Mouse (Mus musculus): ENCODE measurements around the gene Gdpd3. TPM values are rescaled to one million over a fixed set of nuclear protein-coding genes. Genes with fewer than 3 reads are reported as not detected.

Gene Gdpd3
- polyA plus RNA-seq, 1 experiment = 7.7 TPM

GRCm38 (mm10) chr7:126821835-126822511 is 55.8 kb downstream of the Gdpd3 start:
- WGBS = 32% methylated on average over 7 of the region's 7 CpGs
- Histone ChIP-seq H3K4me3 (ENCODE audit: extremely low read depth, insufficient read depth, insufficient read length) (no peak overlapping the region), H3K27ac (ENCODE audit: insufficient read depth, low read length) (no peak overlapping the region), H3K27me3 (ENCODE audit: control insufficient read depth, insufficient read depth, low read length) (peaks cover 2% of the 10 kb centered on the region; the same call in 1 of the 2 replicates), H3K36me3 (ENCODE audit: control insufficient read depth, insufficient read depth, low read length) (no peaks in the 10 kb centered on the region), H3K4me1 (ENCODE audit: control insufficient read depth, insufficient read depth, insufficient read length) (no peaks in the 10 kb centered on the region)
- DNase-seq (ENCODE audit: low read depth in 1 of 2, low spot score in 2 of 2) = peak; percentile 46 to 76
- TF ChIP-seq CTCF (IDR thresholded peaks at IDR 0.05; ENCODE audit: extremely low read depth, insufficient read depth, insufficient read length, insufficient replicate concordance) = peak; percentile 90; the same call in 1 of the 2 replicates
- TF ChIP-seq POLR2A (IDR thresholded peaks at IDR 0.05; ENCODE audit: low read depth, low read length) = no peak

GRCm38 (mm10) chr7:126822741-126823140 is 56.6 kb downstream of the Gdpd3 start:
- Histone ChIP-seq H3K4me3 (ENCODE audit: extremely low read depth, insufficient read depth, insufficient read length) (no peak overlapping the region), H3K4me1 (ENCODE audit: control insufficient read depth, insufficient read depth, insufficient read length) (no peaks in the 10 kb centered on the region), H3K36me3 (ENCODE audit: control insufficient read depth, insufficient read depth, low read length) (no peaks in the 10 kb centered on the region), H3K27me3 (ENCODE audit: control insufficient read depth, insufficient read depth, low read length) (peaks cover 2% of the 10 kb centered on the region; the same call in 1 of the 2 replicates), H3K27ac (ENCODE audit: insufficient read depth, low read length) (no peak overlapping the region)
- no peak for DNase-seq (ENCODE audit: low read depth in 1 of 2, low spot score in 2 of 2)
- TF ChIP-seq POLR2A (IDR thresholded peaks at IDR 0.05; ENCODE audit: low read depth, low read length) (no peak), CTCF (IDR thresholded peaks at IDR 0.05; ENCODE audit: extremely low read depth, insufficient read depth, insufficient read length, insufficient replicate concordance) (no peak)
- WGBS = 65% methylated on average over 9 of the region's 9 CpGs

DNA sequence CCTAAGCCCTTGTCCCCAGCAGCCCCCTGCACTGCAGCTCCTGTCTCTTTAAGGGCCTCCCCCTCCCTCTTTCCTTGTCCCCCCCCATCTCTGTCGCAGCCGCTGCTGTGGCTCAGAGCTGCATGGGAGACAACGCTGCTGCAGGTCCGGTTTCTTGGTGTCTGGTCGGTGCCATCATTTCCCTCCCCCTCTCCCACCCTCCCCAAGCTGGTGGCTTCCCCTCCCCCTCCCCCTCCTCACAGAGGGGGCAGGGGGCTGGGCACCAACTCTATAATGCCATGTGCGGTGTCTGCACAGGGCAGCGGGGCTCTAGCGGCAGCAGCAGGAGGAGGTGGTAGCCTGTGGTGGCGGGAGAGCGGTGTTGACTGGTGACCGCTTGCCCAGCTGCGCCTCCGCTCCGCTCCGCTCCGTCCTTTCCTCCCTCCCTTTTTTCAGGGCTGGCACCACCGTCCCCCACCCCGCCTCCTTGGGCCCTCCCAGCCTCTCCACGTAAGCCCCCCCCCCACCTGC is 57.1 kb downstream of the Gdpd3 start:
- no peaks in the 10 kb centered on the region for H3K4me1 ChIP-seq (ENCODE audit: control insufficient read depth, insufficient read depth, insufficient read length)
- 6% methylated on average over 14 of the region's 19 CpGs for WGBS
- no peak for TF ChIP-seq CTCF (IDR thresholded peaks at IDR 0.05; ENCODE audit: extremely low read depth, insufficient read depth, insufficient read length, insufficient replicate concordance)
- no peak for TF ChIP-seq POLR2A (IDR thresholded peaks at IDR 0.05; ENCODE audit: low read depth, low read length)
- H3K4me3 ChIP-seq (ENCODE audit: extremely low read depth, insufficient read depth, insufficient read length) = no peak overlapping the region
- H3K27me3 ChIP-seq (ENCODE audit: control insufficient read depth, insufficient read depth, low read length) = peaks cover 2% of the 10 kb centered on the region; the same call in 1 of the 2 replicates
- no peak for DNase-seq (ENCODE audit: low read depth in 1 of 2, low spot score in 2 of 2)
- H3K36me3 ChIP-seq (ENCODE audit: control insufficient read depth, insufficient read depth, low read length) = no peaks in the 10 kb centered on the region
- H3K27ac ChIP-seq (ENCODE audit: insufficient read depth, low read length) = no peak overlapping the region

DNA sequence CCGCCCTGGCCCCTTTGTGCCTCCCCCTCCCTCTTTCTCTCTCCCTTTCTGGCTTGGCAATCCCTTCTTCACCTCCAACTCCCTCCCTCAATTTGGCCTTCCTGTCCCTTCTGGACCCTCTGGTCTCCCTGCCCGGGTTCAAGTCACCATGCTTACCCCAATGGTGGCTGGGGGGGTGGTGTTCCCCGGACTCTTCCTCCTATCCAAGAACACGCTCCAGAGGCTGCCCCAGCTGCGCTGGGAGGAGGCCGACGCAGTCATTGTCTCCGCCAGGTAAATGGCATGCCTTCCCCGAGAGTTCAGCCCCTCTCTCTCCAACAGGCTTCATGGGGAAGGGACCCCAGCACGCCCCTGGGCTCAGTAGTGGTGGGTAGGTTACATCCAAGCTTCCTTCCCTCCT is 57.8 kb downstream of the Gdpd3 start:
- WGBS = 36% methylated on average over 10 of the region's 10 CpGs
- no peak for DNase-seq (ENCODE audit: low read depth in 1 of 2, low spot score in 2 of 2)
- H3K27ac ChIP-seq (ENCODE audit: insufficient read depth, low read length) = no peak overlapping the region
- peaks cover 2% of the 10 kb centered on the region; the same call in 1 of the 2 replicates for H3K27me3 ChIP-seq (ENCODE audit: control insufficient read depth, insufficient read depth, low read length)
- H3K4me3 ChIP-seq (ENCODE audit: extremely low read depth, insufficient read depth, insufficient read length) = no peak overlapping the region
- H3K4me1 ChIP-seq (ENCODE audit: control insufficient read depth, insufficient read depth, insufficient read length) = no peaks in the 10 kb centered on the region
- H3K36me3 ChIP-seq (ENCODE audit: control insufficient read depth, insufficient read depth, low read length) = no peaks in the 10 kb centered on the region
- TF ChIP-seq CTCF (IDR thresholded peaks at IDR 0.05; ENCODE audit: extremely low read depth, insufficient read depth, insufficient read length, insufficient replicate concordance) = no peak
- TF ChIP-seq POLR2A (IDR thresholded peaks at IDR 0.05; ENCODE audit: low read depth, low read length) = no peak

Other genes starting within 250 kb of the Gdpd3 start
- 61.0 and 64.7 TPM in 2 replicates for gene Eif3c, start 199.9 kb upstream of the Gdpd3 start, polyA plus RNA-seq (2012; rRNA removed)
- gene Apobr, start 181.4 kb upstream of the Gdpd3 start, polyA plus RNA-seq (2012; rRNA removed) = 13.6 and 15.8 TPM in 2 replicates
- 105 and 118 TPM in 2 replicates for gene Cln3, start 180.5 kb upstream of the Gdpd3 start, polyA plus RNA-seq (2012; rRNA removed)
- gene Il27, start 171.4 kb upstream of the Gdpd3 start, polyA plus RNA-seq (2012; rRNA removed) = 0.79 and 1.5 TPM in 2 replicates
- gene Nupr1, start 135.5 kb upstream of the Gdpd3 start, polyA plus RNA-seq (2012; rRNA removed) = 28.8 and 42.3 TPM in 2 replicates
- gene Sgf29, start 117.0 kb upstream of the Gdpd3 start, polyA plus RNA-seq (2012; rRNA removed) = 31.4 and 32.3 TPM in 2 replicates
- 10.5 and 12.9 TPM in 2 replicates for gene Sult1a1, start 89.9 kb upstream of the Gdpd3 start, polyA plus RNA-seq (2012; rRNA removed)
- 37.4 and 51.8 TPM in 2 replicates for gene Bola2, start 70.9 kb upstream of the Gdpd3 start, polyA plus RNA-seq (2012; rRNA removed)
- 13.2 and 19.5 TPM in 2 replicates for gene Slx1b, start 70.5 kb upstream of the Gdpd3 start, polyA plus RNA-seq (2012; rRNA removed)
- 1,755 and 1,932 TPM in 2 replicates for gene Coro1a, start 58.5 kb upstream of the Gdpd3 start, polyA plus RNA-seq (2012; rRNA removed)
- 97.0 and 108 TPM in 2 replicates for gene Mapk3, start 6.7 kb upstream of the Gdpd3 start, polyA plus RNA-seq (2012; rRNA removed)
- gene Ypel3, start 10.6 kb downstream of the Gdpd3 start, polyA plus RNA-seq (2012; rRNA removed) = 393 and 605 TPM in 2 replicates
- gene Tbx6, start 15.1 kb downstream of the Gdpd3 start, polyA plus RNA-seq (2012; rRNA removed) = 16.6 and 17.9 TPM in 2 replicates
- 175 and 184 TPM in 2 replicates for gene Ppp4c, start 26.2 kb downstream of the Gdpd3 start, polyA plus RNA-seq (2012; rRNA removed)
- 0.30 and 0.62 TPM in 2 replicates for gene Fam57b, start 31.3 kb downstream of the Gdpd3 start, polyA plus RNA-seq (2012; rRNA removed)
- not detected in 2 replicates for gene 4930451I11Rik, start 65.3 kb downstream of the Gdpd3 start, polyA plus RNA-seq (2012; rRNA removed)
- not detected in 2 replicates for gene Doc2a, start 81.1 kb downstream of the Gdpd3 start, polyA plus RNA-seq (2012; rRNA removed)
- 7.4 and 8.6 TPM in 2 replicates for gene Hirip3, start 95.6 kb downstream of the Gdpd3 start, polyA plus RNA-seq (2012; rRNA removed)
- gene Ino80e, start 96.0 kb downstream of the Gdpd3 start, polyA plus RNA-seq (2012; rRNA removed) = 40.1 and 56.0 TPM in 2 replicates
- 97.0 and 109 TPM in 2 replicates for gene Taok2, start 118.4 kb downstream of the Gdpd3 start, polyA plus RNA-seq (2012; rRNA removed)
- gene Tmem219, start 156.6 kb downstream of the Gdpd3 start, polyA plus RNA-seq (2012; rRNA removed) = 81.7 and 94.0 TPM in 2 replicates
- 21.5 and 29.9 TPM in 2 replicates for gene Kctd13, start 162.5 kb downstream of the Gdpd3 start, polyA plus RNA-seq (2012; rRNA removed)
- not detected in 2 replicates for gene Asphd1, start 183.2 kb downstream of the Gdpd3 start, polyA plus RNA-seq (2012; rRNA removed)
- 2.4 and 2.9 TPM in 2 replicates for gene Sez6l2, start 184.2 kb downstream of the Gdpd3 start, polyA plus RNA-seq (2012; rRNA removed)
- gene Cdipt, start 209.6 kb downstream of the Gdpd3 start, polyA plus RNA-seq (2012; rRNA removed) = 154 and 201 TPM in 2 replicates
- gene Cdiptos, start 209.8 kb downstream of the Gdpd3 start, polyA plus RNA-seq (2012; rRNA removed) = 0.59 and 0.71 TPM in 2 replicates
- 63.3 and 80.9 TPM in 2 replicates for gene Mvp, start 248.3 kb downstream of the Gdpd3 start, polyA plus RNA-seq (2012; rRNA removed)